Mouse (Mus musculus): ENCODE measurements around the gene Plxna2. TPM values are rescaled to one million over a fixed set of nuclear protein-coding genes. Genes with fewer than 3 reads are reported as not detected.
A peak's percentile ranks its signal among the peaks of the same experiment; 100 is the strongest.

The Plxna2 gene
- total RNA-seq, 2 experiments from 2014 or later: 26.6 to 29.7 TPM

- intact Hi-C loops (cut with DNase I): no loop called here
- no peak for DNase-seq
These were observed 32.5 kb downstream of the Plxna2 start for GRCm38 (mm10) chr1:194650566-194650965.

GRCm38 (mm10) chr1:194651987-194652386, 34.0 kb downstream of the Plxna2 start:
- intact Hi-C loops (cut with DNase I): no loop called here
- peak in 1 of 2 experiments; percentile 39 for DNase-seq

GRCm38 (mm10) chr1:194658459-194659160, 40.6 kb downstream of the Plxna2 start:
- DNase-seq: peak; percentile 32 to 45
- intact Hi-C loops (cut with DNase I): no loop called here

- intact Hi-C loops (cut with DNase I): loop anchor here (2.0 to 5.0 kb wide), 3 partner anchors 37 to 62 kb away; no protein-coding TSS in a partner anchor
- DNase-seq: peak; percentile 50 to 64
These were observed 42.6 kb downstream of the Plxna2 start for GRCm38 (mm10) chr1:194660426-194661119.

- intact Hi-C loops (cut with DNase I): loop anchor here (5.0 kb wide), 2 partner anchors 34 to 59 kb away; no protein-coding TSS in a partner anchor
These were observed 45.0 kb downstream of the Plxna2 start for GRCm38 (mm10) chr1:194663021-194663420.

GRCm38 (mm10) chr1:194665715-194666114, 47.7 kb downstream of the Plxna2 start:
- DNase-seq: no peak
- intact Hi-C loops (cut with DNase I): no loop called here

More at GRCm38 (mm10) chr1:194663021-194663420, 45.0 kb downstream of the Plxna2 start:
- no peak for DNase-seq

- intact Hi-C loops (cut with DNase I): no loop called here
- no peak for DNase-seq
These were observed 53.9 kb downstream of the Plxna2 start for GRCm38 (mm10) chr1:194671783-194672524.

- DNase-seq: no peak
- intact Hi-C loops (cut with DNase I): no loop called here
These were observed 54.5 kb downstream of the Plxna2 start for GRCm38 (mm10) chr1:194672525-194672894.

GRCm38 (mm10) chr1:194673229-194673628, 55.2 kb downstream of the Plxna2 start:
- DNase-seq: no peak
- intact Hi-C loops (cut with DNase I): no loop called here

- DNase-seq: peak in 1 of 2 experiments; percentile 19
- intact Hi-C loops (cut with DNase I): no loop called here
These were observed 57.3 kb downstream of the Plxna2 start for GRCm38 (mm10) chr1:194675106-194675890.

GRCm38 (mm10) chr1:194675891-194676200, 57.8 kb downstream of the Plxna2 start:
- no peak for DNase-seq

GRCm38 (mm10) chr1:194677878-194678277, 59.9 kb downstream of the Plxna2 start:
- DNase-seq: peak in 1 of 2 experiments; percentile 33
- intact Hi-C loops (cut with DNase I): no loop called here

More at GRCm38 (mm10) chr1:194675891-194676200, 57.8 kb downstream of the Plxna2 start:
- intact Hi-C loops (cut with DNase I): no loop called here

- intact Hi-C loops (cut with DNase I): no loop called here
- DNase-seq: no peak
These were observed 61.1 kb downstream of the Plxna2 start for GRCm38 (mm10) chr1:194679147-194679546.

GRCm38 (mm10) chr1:194680136-194680535, 62.1 kb downstream of the Plxna2 start:
- intact Hi-C loops (cut with DNase I): loop anchor here (2.0 kb wide), 1 partner anchor 17 kb away; no protein-coding TSS in a partner anchor
- DNase-seq: no peak

- DNase-seq: no peak
- intact Hi-C loops (cut with DNase I): no loop called here
These were observed 64.0 kb downstream of the Plxna2 start for GRCm38 (mm10) chr1:194682021-194682420.

- intact Hi-C loops (cut with DNase I): no loop called here
- DNase-seq: no peak
These were observed 65.1 kb downstream of the Plxna2 start for GRCm38 (mm10) chr1:194683132-194683531.

GRCm38 (mm10) chr1:194685896-194686295, 67.9 kb downstream of the Plxna2 start:
- intact Hi-C loops (cut with DNase I): no loop called here
- no peak for DNase-seq

GRCm38 (mm10) chr1:194687746-194688145, 69.7 kb downstream of the Plxna2 start:
- intact Hi-C loops (cut with DNase I): no loop called here
- no peak for DNase-seq

GRCm38 (mm10) chr1:194688161-194688560, 70.1 kb downstream of the Plxna2 start:
- intact Hi-C loops (cut with DNase I): no loop called here
- no peak for DNase-seq

- no peak for DNase-seq
- intact Hi-C loops (cut with DNase I): no loop called here
These were observed 75.0 kb downstream of the Plxna2 start for GRCm38 (mm10) chr1:194693063-194693462.
